Mouse (Mus musculus) olfactory bulb, adult 2 months (tissue): Measurements from ENCODE around the gene Lca5l.

Source experiments
- CTCF ChIP-seq: fragments of 200-500 bp; IDR thresholded peaks from 2 replicates; pipeline ENCODE4 v1.5.1; 2012; ENCODE audit warnings: low read depth, mild to moderate bottlenecking, low read length, moderate library complexity; ENCODE audit not compliant: insufficient read depth
- POLR2A ChIP-seq: fragments of 200-500 bp; IDR thresholded peaks from 2 replicates; pipeline ENCODE4 v1.6.1; 2012; ENCODE audit warnings: mild to moderate bottlenecking, low read depth, low read length, moderate library complexity; ENCODE audit not compliant: insufficient read depth

DNA sequence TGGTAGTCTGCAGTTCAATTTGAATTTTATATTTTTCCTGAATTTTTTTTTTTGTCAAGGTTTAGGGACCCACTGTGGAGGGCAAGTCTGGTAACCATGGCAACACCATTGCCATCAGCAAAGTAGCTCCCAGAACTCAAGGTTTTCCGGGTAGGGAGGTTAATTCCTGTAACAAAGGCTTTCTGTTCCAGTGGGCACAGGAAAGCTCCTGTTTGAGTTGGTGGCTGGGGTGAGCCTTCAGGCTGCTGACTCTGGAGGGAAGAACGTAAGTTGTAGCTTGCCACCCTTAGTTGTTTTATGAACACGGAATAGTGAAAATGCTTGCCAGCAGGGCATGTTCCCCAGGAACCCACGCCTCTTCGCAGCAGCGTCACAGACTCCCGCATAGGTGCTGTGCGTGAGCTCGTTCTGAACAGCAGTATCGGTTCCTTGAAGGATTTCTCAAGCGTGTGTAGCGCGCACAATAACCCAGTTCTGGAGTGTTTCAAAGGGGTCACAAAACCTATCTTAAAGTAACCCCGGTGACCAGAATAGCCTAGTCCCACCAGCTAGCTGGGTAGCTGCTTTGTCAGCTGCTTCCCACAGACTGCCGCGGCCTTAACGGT is 43.4 kb upstream of the Lca5l start, which contains the start of gene B3galt5:
- TF ChIP-seq CTCF = no peak
- no peak for TF ChIP-seq POLR2A
